Mouse (Mus musculus): ENCODE measurements around the gene Plod1. TPM values are rescaled to one million over a fixed set of nuclear protein-coding genes. Genes with fewer than 3 reads are reported as not detected.

The Plod1 gene
- polyA plus RNA-seq, 1 experiment from 2014 or later = 32.6 TPM

DNA sequence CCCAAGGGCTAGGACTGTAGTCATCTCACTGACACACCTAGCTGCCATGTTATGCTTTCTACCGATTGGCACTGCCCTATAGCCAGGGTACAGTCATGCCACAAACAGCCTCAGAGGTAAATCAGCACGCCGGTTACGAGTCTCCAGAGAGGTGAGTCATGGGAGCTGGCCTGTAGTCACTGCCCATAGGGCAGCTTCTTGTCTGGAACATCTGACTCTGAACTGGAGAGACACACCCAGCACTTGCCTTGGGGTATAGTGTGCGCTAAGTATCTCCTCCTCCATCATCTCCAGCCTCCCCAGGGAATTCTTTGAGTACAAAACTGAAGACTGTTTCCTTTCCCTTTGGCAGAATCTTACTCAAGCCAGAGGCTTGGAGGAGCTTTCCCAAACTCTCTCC is 30.3 kb downstream of the Plod1 start:
- 78% methylated on average over 5 of the region's 5 CpGs for WGBS
- Histone ChIP-seq H3K27ac (ENCODE audit: low read depth, low read length) (no peak overlapping the region), H3K9ac (ENCODE audit: low read depth, low read length) (no peak overlapping the region), H3K27me3 (replicated peaks; ENCODE audit: control insufficient read depth, insufficient read depth, low read length) (no peaks in the 10 kb centered on the region), H3K4me3 (ENCODE audit: low read depth, low read length) (no peak overlapping the region), H3K4me2 (no peak overlapping the region), H3K9me3 (ENCODE audit: control insufficient read depth, low read length) (no peaks in the 10 kb centered on the region), H3K36me3 (ENCODE audit: control insufficient read depth, insufficient read depth, low read length) (0 out of 2 replicates have a peak, but pooled peaks cover 5% of the 10 kb centered on the region), H3K4me1 (replicated peaks; ENCODE audit: control insufficient read depth, insufficient read depth, low read length) (peaks cover 9% of the 10 kb centered on the region; the same call in 1 of the 2 replicates)
- ATAC-seq (replicated peaks; ENCODE audit: low FRiP score) (no peak), DNase-seq (ENCODE audit: low spot score) (no peak)

DNA sequence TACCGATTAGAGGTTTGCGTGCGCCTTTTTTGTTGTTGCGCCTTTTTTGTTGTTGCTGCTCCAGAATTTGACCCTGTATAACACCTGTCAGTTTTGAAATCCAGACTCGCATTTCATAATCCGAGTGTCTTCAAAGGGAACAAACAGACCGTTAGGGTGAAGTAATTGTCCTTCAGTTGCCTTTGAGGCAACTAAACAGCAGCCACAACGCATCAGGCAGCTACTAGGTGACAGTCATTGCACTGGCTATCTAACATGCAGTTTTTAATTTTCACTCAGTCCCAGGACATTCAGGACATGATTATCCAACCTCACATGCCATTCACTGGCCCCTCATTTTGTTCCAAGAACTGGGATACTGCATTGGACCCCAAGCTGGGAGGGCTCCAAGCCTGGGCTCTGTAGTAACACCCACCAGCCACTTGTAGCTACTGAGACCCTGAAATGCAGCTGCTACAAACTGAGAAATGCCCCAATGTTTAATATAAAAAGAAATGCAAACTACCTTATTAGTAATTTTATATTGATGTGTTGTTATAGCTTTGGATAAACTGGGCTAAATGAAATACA is 31.4 kb downstream of the Plod1 start:
- no peaks in the 10 kb centered on the region for H3K9me3 ChIP-seq (ENCODE audit: control insufficient read depth, low read length)
- H3K27ac ChIP-seq (ENCODE audit: low read depth, low read length) = no peak overlapping the region
- peak overlapping the region; percentile 80 for H3K4me2 ChIP-seq
- H3K9ac ChIP-seq (ENCODE audit: low read depth, low read length) = peak overlapping the region; percentile 80; the same call in 1 of the 2 replicates
- H3K36me3 ChIP-seq (ENCODE audit: control insufficient read depth, insufficient read depth, low read length) = 0 out of 2 replicates have a peak, but pooled peaks cover 10% of the 10 kb centered on the region
- WGBS = 4% methylated on average over 8 of the region's 8 CpGs
- ATAC-seq (replicated peaks; ENCODE audit: low FRiP score) = peak; percentile 3; the same call in 1 of the 2 replicates
- peak overlapping the region; percentile 89 for H3K4me3 ChIP-seq (ENCODE audit: low read depth, low read length)
- DNase-seq (ENCODE audit: low spot score) = no peak
- H3K4me1 ChIP-seq (replicated peaks; ENCODE audit: control insufficient read depth, insufficient read depth, low read length) = peaks cover 14% of the 10 kb centered on the region; the same call in 1 of the 2 replicates
- no peaks in the 10 kb centered on the region for H3K27me3 ChIP-seq (replicated peaks; ENCODE audit: control insufficient read depth, insufficient read depth, low read length)

DNA sequence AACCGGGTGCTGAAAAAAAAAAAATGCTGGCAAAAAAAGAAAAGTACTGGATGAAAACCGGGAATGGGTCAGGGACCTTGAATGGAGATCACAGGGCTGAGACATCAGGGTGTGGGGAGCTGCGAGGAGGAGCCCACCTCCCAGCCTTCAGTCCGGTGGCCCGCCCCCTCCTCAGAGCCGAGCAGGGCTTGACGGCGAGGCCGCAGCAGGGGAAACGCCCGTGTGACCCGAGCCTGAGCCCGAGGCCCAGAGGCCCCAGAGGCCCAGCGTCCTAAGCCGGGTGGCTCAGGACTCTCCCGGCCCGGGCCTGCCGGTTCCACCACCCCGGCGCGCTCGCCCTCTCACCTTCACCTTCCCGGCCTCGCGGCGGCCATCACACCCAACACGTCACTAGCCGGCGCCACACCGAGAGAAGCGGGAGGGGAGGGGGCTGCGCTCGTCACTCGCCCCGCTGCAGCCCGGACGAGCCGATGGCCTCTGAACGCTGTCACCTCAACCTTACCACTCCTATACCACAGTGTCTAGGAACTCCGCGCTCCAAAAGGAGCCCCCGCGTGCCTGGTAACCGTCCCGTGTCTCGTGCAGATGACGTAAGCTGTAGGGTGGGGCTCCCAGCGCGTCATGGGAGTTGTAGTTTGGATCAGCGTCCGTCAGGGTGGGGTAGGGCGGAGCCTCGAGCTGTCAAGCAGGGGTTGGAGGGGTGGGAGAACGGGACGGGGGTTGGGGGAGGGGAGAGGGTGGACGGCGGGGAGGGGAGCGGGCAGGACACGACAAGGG is 32.1 kb downstream of the Plod1 start, which contains the start of gene Mfn2:
TSS of gene Mfn2 (minus strand) at position 392 of the 777 bp plus-strand sequence.
- DNase-seq (ENCODE audit: low spot score) (peak; percentile 91), ATAC-seq (replicated peaks; ENCODE audit: low FRiP score) (peak; percentile 91)
- peak within 1 kb of the TSS; percentile 80 for H3K4me2 ChIP-seq
- H3K4me3 ChIP-seq (ENCODE audit: low read depth, low read length) = peak within 1 kb of the TSS; percentile 89
- H3K4me1 ChIP-seq (replicated peaks; ENCODE audit: control insufficient read depth, insufficient read depth, low read length) = peaks cover 14% of the 10 kb centered on the region; the same call in 1 of the 2 replicates
- WGBS = under 1% methylated on average over 59 of the region's 59 CpGs
- H3K36me3 ChIP-seq (ENCODE audit: control insufficient read depth, insufficient read depth, low read length) = peaks cover 13% of the 10 kb centered on the region; the same call in 1 of the 2 replicates
- peak within 1 kb of the TSS; percentile 80 for H3K9ac ChIP-seq (ENCODE audit: low read depth, low read length)
- no peaks in the 10 kb centered on the region for H3K9me3 ChIP-seq (ENCODE audit: control insufficient read depth, low read length)
- no peaks in the 10 kb centered on the region for H3K27me3 ChIP-seq (replicated peaks; ENCODE audit: control insufficient read depth, insufficient read depth, low read length)
- H3K27ac ChIP-seq (ENCODE audit: low read depth, low read length) = peak within 1 kb of the TSS; percentile 76

DNA sequence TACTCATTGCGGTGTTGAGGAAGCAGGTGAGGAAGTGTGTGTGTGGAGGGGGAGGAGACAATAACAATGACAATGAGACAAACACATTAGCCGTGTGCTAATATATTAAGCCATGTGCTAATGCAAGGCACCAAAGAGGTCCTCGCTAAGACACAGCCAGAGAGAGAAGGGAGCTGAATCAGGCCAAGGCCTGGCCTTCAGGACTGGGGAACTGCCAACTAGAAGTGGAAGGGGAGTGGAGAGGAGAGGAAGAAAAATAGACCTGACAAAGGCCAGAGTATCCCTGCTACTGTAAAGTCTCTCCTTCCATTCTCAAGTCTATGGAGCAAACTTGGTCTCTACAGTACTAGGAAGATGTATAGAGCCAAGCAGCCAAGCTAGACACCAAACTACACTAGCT is 33.0 kb downstream of the Plod1 start:
- WGBS = 69% methylated on average over 3 of the region's 3 CpGs
- peak overlapping the region; percentile 80 for H3K9ac ChIP-seq (ENCODE audit: low read depth, low read length)
- H3K36me3 ChIP-seq (ENCODE audit: control insufficient read depth, insufficient read depth, low read length) = peaks cover 17% of the 10 kb centered on the region; the same call in 1 of the 2 replicates
- H3K27me3 ChIP-seq (replicated peaks; ENCODE audit: control insufficient read depth, insufficient read depth, low read length) = no peaks in the 10 kb centered on the region
- no peak overlapping the region for H3K27ac ChIP-seq (ENCODE audit: low read depth, low read length)
- no peak for DNase-seq (ENCODE audit: low spot score)
- peak overlapping the region; percentile 89 for H3K4me3 ChIP-seq (ENCODE audit: low read depth, low read length)
- ATAC-seq (replicated peaks; ENCODE audit: low FRiP score) = no peak
- H3K4me1 ChIP-seq (replicated peaks; ENCODE audit: control insufficient read depth, insufficient read depth, low read length) = peaks cover 14% of the 10 kb centered on the region; the same call in 1 of the 2 replicates
- no peaks in the 10 kb centered on the region for H3K9me3 ChIP-seq (ENCODE audit: control insufficient read depth, low read length)
- peak overlapping the region; percentile 80 for H3K4me2 ChIP-seq

- H3K4me1 ChIP-seq (replicated peaks; ENCODE audit: control insufficient read depth, insufficient read depth, low read length) = peaks cover 14% of the 10 kb centered on the region; the same call in 1 of the 2 replicates
- 90% methylated on average over 12 of the region's 12 CpGs for WGBS
These were observed 33.6 kb downstream of the Plod1 start for GRCm38 (mm10) chr4:147902906-147903500.

DNA sequence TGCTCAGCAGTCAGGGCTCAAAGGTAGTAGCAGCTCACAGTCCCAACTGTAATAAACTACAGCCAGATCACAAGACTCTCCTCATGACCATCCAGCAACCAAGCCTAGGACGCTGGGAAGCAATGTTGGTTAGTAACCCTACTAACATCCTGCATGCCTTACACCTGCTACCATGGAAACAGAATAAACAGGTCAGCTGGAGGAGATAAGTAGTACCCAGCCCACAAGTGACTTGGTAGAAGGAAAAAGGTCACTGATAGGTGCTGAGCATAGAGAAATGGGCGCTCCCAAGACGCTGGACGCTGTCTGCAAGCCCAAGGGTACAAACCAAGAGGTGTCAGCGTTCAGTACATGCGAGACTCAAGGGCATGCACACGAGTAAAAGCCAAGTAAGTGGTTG is 36.1 kb downstream of the Plod1 start:
- WGBS = 86% methylated on average over 7 of the region's 7 CpGs
- Histone ChIP-seq H3K4me1 (replicated peaks; ENCODE audit: control insufficient read depth, insufficient read depth, low read length) (peaks cover 14% of the 10 kb centered on the region; the same call in 1 of the 2 replicates), H3K9ac (ENCODE audit: low read depth, low read length) (no peak overlapping the region), H3K9me3 (ENCODE audit: control insufficient read depth, low read length) (no peaks in the 10 kb centered on the region), H3K27me3 (replicated peaks; ENCODE audit: control insufficient read depth, insufficient read depth, low read length) (no peaks in the 10 kb centered on the region), H3K4me3 (ENCODE audit: low read depth, low read length) (no peak overlapping the region), H3K36me3 (ENCODE audit: control insufficient read depth, insufficient read depth, low read length) (peaks cover 37% of the 10 kb centered on the region; the same call in 1 of the 2 replicates), H3K4me2 (no peak overlapping the region), H3K27ac (ENCODE audit: low read depth, low read length) (no peak overlapping the region)
- DNase-seq (ENCODE audit: low spot score) (no peak), ATAC-seq (replicated peaks; ENCODE audit: low FRiP score) (no peak)

More at GRCm38 (mm10) chr4:147902906-147903500, 33.6 kb downstream of the Plod1 start:
- DNase-seq (ENCODE audit: low spot score) = no peak
- H3K4me3 ChIP-seq (ENCODE audit: low read depth, low read length) = no peak overlapping the region
- ATAC-seq (replicated peaks; ENCODE audit: low FRiP score) = no peak
- H3K27me3 ChIP-seq (replicated peaks; ENCODE audit: control insufficient read depth, insufficient read depth, low read length) = no peaks in the 10 kb centered on the region
- H3K27ac ChIP-seq (ENCODE audit: low read depth, low read length) = no peak overlapping the region
- peaks cover 21% of the 10 kb centered on the region; the same call in 1 of the 2 replicates for H3K36me3 ChIP-seq (ENCODE audit: control insufficient read depth, insufficient read depth, low read length)
- H3K4me2 ChIP-seq = peak overlapping the region; percentile 80
- no peaks in the 10 kb centered on the region for H3K9me3 ChIP-seq (ENCODE audit: control insufficient read depth, low read length)
- peak overlapping the region; percentile 80 for H3K9ac ChIP-seq (ENCODE audit: low read depth, low read length)

DNA sequence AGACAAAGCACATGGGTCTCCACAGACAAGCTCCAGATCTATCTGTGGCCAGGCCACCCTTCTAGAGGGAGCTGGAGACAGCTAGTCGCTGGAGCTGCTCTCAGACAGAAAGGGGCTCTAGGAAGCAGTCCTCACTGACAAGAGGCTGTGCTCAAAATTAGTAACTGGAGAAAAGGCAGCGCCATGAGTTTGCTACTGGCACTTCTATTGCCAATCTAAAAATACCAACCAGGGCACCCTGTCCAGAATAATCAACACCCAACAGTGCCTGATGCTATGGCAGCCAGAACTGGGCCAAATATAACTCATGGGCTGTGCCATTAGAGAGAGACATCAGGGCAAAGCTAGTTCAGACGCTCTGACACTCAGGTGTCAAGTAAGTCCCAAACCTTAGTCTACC is 39.2 kb downstream of the Plod1 start:
- Histone ChIP-seq H3K9me3 (ENCODE audit: control insufficient read depth, low read length) (no peaks in the 10 kb centered on the region), H3K36me3 (ENCODE audit: control insufficient read depth, insufficient read depth, low read length) (peaks cover 36% of the 10 kb centered on the region; the same call in 1 of the 2 replicates), H3K4me2 (no peak overlapping the region), H3K27ac (ENCODE audit: low read depth, low read length) (no peak overlapping the region), H3K27me3 (replicated peaks; ENCODE audit: control insufficient read depth, insufficient read depth, low read length) (no peaks in the 10 kb centered on the region), H3K9ac (ENCODE audit: low read depth, low read length) (no peak overlapping the region), H3K4me1 (replicated peaks; ENCODE audit: control insufficient read depth, insufficient read depth, low read length) (peaks cover 5% of the 10 kb centered on the region; the same call in 1 of the 2 replicates), H3K4me3 (ENCODE audit: low read depth, low read length) (no peak overlapping the region)
- no peak for DNase-seq (ENCODE audit: low spot score)
- no peak for ATAC-seq (replicated peaks; ENCODE audit: low FRiP score)
- WGBS = 83% methylated on average over 3 of the region's 3 CpGs

GRCm38 (mm10) chr4:147896411-147896810 is 40.2 kb downstream of the Plod1 start:
- H3K9me3 ChIP-seq (ENCODE audit: control insufficient read depth, low read length) = no peaks in the 10 kb centered on the region
- H3K4me2 ChIP-seq = no peak overlapping the region
- DNase-seq (ENCODE audit: low spot score) (no peak), ATAC-seq (replicated peaks; ENCODE audit: low FRiP score) (no peak)
- no peak overlapping the region for H3K9ac ChIP-seq (ENCODE audit: low read depth, low read length)
- H3K4me1 ChIP-seq (replicated peaks; ENCODE audit: control insufficient read depth, insufficient read depth, low read length) = peaks cover 5% of the 10 kb centered on the region; the same call in 1 of the 2 replicates
- H3K4me3 ChIP-seq (ENCODE audit: low read depth, low read length) = no peak overlapping the region
- no peak overlapping the region for H3K27ac ChIP-seq (ENCODE audit: low read depth, low read length)
- H3K27me3 ChIP-seq (replicated peaks; ENCODE audit: control insufficient read depth, insufficient read depth, low read length) = no peaks in the 10 kb centered on the region
- H3K36me3 ChIP-seq (ENCODE audit: control insufficient read depth, insufficient read depth, low read length) = peaks cover 36% of the 10 kb centered on the region; the same call in 1 of the 2 replicates
- WGBS = 77% methylated on average over 1 of the region's 1 CpGs

Data from liver, embryonic 11.5 days (tissue).